Mouse (Mus musculus): ENCODE measurements around the gene Wnt7b.
A peak's percentile ranks its signal among the peaks of the same experiment; 100 is the strongest.

The Wnt7b gene

DNA sequence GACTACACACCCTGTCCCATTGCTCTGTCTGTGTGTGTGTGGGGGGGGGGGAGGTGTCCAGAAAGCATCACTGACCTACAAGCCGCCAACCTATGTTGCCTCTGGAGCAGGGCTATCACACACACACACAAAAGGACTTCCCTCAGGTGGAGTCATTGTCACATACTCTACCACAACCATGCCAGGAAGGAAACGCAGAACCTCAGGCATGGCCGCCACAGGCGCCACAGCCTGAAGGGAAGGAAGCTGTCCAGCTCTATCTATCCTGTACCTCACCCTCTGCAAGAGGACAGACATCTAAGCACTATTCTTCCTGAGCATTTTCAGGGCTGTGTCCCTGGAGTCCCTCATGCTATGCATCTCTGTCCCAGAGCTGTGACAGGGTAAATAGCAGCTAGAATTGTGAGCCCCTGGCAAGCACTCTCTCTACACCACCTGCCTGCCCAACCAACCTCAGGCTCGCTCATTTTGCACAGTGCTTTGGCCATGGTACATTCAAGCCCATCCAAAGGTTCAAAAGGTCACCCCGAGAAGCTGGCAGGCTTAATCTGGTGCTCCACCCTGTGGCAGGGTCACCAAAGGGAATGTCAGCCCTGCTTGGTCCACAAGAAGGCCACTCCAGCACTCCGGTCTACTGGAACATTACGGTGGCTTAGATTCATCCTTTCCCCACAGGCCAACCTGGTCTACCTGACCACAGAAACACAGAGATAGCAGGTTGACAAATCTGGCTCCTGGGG is 12.1 kb downstream of the Wnt7b start:
- no peak for DNase-seq (ENCODE audit: low spot score)

DNA sequence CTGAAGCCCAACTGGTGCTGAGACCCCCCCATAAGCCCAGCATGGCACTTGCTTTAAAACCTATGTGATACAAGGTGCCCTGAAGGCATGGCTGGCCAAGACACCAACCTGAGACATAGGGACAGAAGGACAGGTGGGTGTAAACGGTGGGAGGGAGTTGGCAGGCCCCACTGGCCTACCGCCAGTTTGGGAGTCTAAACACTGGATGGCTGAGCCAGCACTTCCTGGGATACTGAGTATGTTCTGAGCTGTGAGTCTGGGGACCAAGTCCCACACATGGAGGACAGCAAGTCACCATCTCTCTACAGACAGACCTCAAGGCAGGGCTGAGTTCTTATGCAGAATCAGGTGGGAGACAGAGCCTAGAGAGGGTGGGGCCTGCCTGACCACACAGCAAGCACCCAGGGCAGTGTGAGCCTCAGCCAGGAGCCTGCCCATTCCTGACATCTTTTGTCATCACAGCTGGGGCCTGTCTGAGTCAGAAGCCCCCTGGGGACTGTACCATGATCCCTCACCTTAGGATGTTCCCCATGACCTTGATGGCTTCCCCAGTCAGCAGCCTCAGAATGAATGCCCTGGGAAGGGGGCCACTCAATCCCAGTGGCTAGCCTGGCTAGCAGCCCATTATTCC is 13.0 kb downstream of the Wnt7b start:
- no peak for DNase-seq (ENCODE audit: low spot score)

DNA sequence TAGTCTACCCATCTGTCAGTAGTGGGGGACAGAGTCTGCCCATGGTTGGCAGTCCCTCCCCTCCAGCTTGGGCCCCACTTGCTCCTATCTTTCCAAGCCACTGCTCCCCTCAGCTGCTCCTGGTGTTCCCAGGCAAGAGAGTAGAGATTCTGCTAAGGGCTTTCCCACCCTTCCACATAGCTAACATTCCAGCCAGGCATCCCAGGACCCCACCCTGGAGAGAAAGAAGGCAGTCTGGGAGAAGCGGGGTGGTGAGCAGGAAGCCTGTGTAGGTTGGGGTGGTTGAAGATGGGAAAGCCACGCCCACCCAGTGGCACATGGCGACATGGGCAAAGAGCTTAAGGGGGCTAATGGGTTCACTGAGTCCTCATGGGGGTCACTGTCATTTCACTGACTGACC is 13.9 kb downstream of the Wnt7b start:
- DNase-seq (ENCODE audit: low spot score): no peak

- no peak for DNase-seq (ENCODE audit: low spot score)
Measured at GRCm38 (mm10) chr15:85564966-85565365, 17.3 kb downstream of the Wnt7b start.

- DNase-seq (ENCODE audit: low spot score): peak; percentile 42
Measured at GRCm38 (mm10) chr15:85564034-85564769, 18.1 kb downstream of the Wnt7b start.

- DNase-seq (ENCODE audit: low spot score): no peak
Measured at GRCm38 (mm10) chr15:85561953-85562352, 20.3 kb downstream of the Wnt7b start.

GRCm38 (mm10) chr15:85560830-85561229 is 21.4 kb downstream of the Wnt7b start:
- DNase-seq (ENCODE audit: low spot score): no peak

DNA sequence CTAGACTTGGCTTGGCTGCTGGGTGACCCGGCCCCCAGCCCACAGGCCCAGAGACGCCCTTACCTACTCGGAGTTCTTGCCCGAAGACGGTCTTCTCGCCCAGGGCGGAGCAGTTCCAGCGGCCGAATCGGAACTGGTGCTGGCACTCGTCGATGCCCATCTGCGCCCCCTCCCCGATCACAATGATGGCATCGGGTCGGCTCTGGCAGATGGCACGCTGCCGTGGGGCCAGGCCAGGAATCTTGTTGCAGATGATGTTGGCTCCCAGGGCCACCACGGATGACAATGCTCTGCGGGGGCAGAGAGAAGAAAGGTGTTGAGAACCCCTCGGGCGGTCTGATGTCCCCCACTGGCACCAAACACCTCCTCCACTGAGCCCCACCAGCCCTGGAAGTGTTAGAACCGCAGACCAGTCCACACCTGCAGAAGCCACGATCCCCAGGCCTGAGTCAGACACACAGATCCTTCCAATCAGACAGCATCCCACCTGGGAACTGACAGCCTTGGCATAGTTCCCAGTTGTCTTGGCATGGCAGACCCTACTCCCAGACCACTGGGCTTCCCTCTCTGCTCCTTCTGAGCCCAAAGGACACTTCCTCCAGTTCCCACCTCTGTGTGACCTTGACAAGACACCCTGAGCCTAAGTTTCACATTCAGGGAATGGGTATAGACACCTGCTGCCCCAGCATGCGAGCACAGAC is 23.3 kb downstream of the Wnt7b start:
- DNase-seq (ENCODE audit: low spot score): no peak

GRCm38 (mm10) chr15:85555799-85556198 is 26.5 kb downstream of the Wnt7b start:
- DNase-seq (ENCODE audit: low spot score): peak; percentile 67

DNA sequence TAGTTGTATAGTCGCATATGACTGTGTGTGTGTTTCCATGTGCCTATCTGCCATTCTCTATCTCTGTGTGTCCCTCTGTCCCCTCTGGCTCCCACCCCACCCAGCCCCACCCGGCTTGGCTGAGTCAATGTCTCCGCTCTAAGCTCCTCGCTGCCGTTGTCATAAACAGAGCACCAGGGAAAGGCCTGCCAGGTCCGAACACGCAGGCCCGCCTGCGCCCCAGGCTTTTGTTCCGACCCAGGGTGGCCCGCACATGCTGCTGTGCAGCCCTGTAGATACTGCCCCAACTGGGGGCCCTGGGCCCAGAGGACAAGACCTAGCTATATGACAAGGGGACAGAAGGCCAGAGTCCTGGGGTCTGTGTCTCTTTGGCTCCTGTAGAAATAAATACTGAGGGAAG is 28.9 kb downstream of the Wnt7b start:
- DNase-seq (ENCODE audit: low spot score): no peak

- no peak for DNase-seq (ENCODE audit: low spot score)
Measured at GRCm38 (mm10) chr15:85546500-85546899, 35.8 kb downstream of the Wnt7b start.

- DNase-seq (ENCODE audit: low spot score): no peak
Measured at GRCm38 (mm10) chr15:85545369-85545768, 36.9 kb downstream of the Wnt7b start.

GRCm38 (mm10) chr15:85538170-85538569 is 44.1 kb downstream of the Wnt7b start:
- DNase-seq (ENCODE audit: low spot score): no peak

DNA sequence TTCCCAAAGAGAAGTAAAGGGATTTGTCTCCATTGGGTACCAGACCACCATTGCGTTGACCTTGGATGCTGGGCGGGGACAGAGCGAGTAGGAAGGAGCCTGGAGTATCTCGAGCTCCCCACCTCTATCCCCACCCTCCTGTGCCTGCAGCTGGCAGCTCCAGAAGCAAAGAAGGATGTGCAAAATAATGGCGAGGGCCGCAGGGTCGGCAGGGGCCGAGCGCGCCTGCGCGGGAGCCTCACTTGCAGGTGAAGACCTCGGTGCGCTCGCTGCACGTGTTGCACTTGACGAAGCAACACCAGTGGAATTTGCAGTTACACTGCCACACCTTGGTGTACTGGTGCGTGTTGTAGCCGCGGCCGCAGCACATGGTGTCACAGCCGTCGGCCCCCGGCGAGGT is 45.1 kb downstream of the Wnt7b start:
- no peak for DNase-seq (ENCODE audit: low spot score)

GRCm38 (mm10) chr15:85534646-85535045 is 47.6 kb downstream of the Wnt7b start:
- no peak for DNase-seq (ENCODE audit: low spot score)

DNA sequence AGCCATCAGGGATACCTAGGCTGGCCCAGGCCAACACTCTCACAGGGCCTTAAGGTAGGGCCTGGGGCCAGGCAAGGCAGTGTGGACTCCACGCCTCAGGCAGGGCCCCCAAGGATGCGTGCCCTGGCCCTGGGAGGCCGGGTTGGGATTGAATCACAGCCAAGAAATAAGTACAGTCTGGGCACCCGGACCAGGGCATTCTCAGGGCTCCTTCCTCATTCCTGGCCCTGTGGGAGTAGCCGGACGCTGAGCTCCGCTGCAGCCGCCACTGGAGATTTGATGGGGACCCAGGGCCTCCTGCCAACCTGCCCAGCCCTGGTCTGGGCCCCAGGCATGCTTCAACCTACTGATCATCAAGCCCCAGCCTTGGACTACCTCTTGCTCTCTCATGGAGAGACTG is 48.1 kb downstream of the Wnt7b start:
- DNase-seq (ENCODE audit: low spot score): no peak

- no peak for DNase-seq (ENCODE audit: low spot score)
Measured at GRCm38 (mm10) chr15:85532063-85532462, 50.2 kb downstream of the Wnt7b start.

DNA sequence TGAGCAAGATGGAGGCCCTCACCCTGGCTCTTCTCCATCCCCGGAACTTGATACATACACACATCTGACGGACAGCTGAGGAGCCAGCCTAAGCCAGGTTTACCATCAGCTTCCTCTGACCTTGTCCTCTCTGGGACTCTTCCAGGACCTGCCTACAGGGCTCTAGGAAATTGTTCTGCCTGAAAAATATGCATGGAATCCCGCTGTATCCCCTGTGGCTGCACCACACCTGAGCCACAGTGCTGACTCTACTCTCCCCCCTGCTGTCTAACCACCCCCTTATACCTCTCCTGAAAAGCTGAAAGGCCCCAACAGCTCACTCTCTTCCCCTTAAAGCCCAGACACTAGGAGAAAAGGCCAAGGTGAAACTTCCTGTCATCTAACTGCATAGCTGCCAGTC is 52.4 kb downstream of the Wnt7b start:
- DNase-seq (ENCODE audit: low spot score): no peak

DNA sequence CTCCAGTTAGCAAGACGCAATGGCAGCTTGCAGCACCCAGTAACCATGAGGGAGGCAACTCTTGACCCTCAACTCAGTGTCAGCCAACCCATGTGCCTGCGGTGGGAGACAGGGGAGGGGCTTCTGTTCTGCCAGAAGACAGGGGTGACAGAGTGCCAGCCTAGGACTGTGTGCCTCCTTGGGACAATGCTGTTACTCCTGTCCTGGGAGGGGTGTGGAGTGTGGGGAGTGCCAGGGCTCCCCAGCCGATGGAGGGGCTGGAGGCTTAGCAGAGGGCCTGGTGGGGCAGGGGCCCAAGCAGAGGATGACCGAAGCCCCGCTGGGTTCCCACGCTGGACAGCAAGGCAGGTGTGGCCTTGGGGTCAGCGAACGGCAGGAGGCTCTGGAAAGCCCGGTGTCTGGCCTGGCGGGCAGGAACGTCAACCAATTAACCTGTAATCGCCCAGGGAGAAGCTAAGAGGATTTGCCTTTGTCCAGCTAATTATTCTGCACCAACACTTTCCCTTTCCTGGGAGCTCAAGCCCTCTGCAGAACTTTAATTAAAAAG is 57.8 kb downstream of the Wnt7b start:
- no peak for DNase-seq (ENCODE audit: low spot score)

GRCm38 (mm10) chr15:85523173-85523991 is 58.9 kb downstream of the Wnt7b start:
- DNase-seq (ENCODE audit: low spot score): peak; percentile 89

DNA sequence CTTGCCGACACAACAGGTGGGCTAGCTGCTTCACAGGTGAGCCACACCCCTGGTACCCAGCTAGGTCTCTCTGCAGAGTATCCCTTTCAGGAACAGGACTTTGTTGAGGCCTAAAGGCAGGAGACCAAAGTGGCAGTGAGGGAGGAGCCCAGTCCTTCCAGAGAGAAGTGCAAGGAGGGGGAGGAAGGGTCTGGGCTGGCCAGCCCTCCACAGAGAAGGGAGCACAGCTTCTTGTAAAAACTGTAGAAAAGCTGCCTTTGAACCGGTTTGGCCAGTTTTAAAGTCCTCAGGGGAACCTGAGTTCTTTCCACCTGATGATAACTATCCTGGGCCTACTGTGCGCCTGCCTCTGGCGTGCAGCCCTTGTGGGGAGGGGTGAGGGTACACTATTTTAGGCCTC is 62.8 kb downstream of the Wnt7b start:
- no peak for DNase-seq (ENCODE audit: low spot score)

All from MN1 (cell line).